Mouse (Mus musculus) MEL (cell line): Measurements from ENCODE around the gene Egfem1. TPM values are rescaled to one million over a fixed set of nuclear protein-coding genes. Genes with fewer than 3 reads are reported as not detected.

ENCODE experiments used
- DNase-seq: peaks from one replicate; pipeline ENCODE4 v3.0.0; 2011; ENCODE audit warnings: low read depth, low spot score
- H3K27ac ChIP-seq: 2 replicates; pipeline ENCODE4 v1.5.1; 2012; ENCODE audit warnings: low read depth, mild to moderate bottlenecking, control low read depth, low read length, moderate library complexity; ENCODE audit not compliant: control insufficient read depth
- H3K27me3 ChIP-seq, 2 experiments: fragments of 150-350 bp in 1 of 2; sonication (generic) in 1 of 2; 2 replicates each; pipeline ENCODE4 v1.6.1; 2012; ENCODE audit warnings: low read length in 2 of 2, mild to moderate bottlenecking in 2 of 2, improper control_type of control experiment in 1 of 2, moderate library complexity in 1 of 2; ENCODE audit not compliant: insufficient read depth in 2 of 2, control insufficient read depth in 1 of 2
- H3K36me3 ChIP-seq, 2 experiments: 2 replicates each; pipeline ENCODE4 v1.6.1; 2012 to 2014; ENCODE audit warnings: low read length in 2 of 2, improper control_type of control experiment in 1 of 2, inconsistent platforms in 1 of 2, mild to moderate bottlenecking in 1 of 2; ENCODE audit not compliant: insufficient read depth in 2 of 2, control insufficient read depth in 1 of 2
- H3K4me1 ChIP-seq, 2 experiments: fragments of 150-350 bp in 1 of 2; sonication (generic) in 1 of 2; 2 replicates each; pipeline ENCODE4 v1.6.1; 2012; ENCODE audit warnings: low read length in 2 of 2, improper control_type of control experiment in 1 of 2, mild to moderate bottlenecking in 1 of 2; ENCODE audit not compliant: insufficient read depth in 2 of 2, control insufficient read depth in 1 of 2
- H3K4me3 ChIP-seq, 2 experiments: fragments of 150-350 bp in 1 of 2; sonication (generic) in 1 of 2; 2 replicates each; pipeline ENCODE4 v1.5.1; 2012; ENCODE audit warnings: low read depth in 2 of 2, low read length in 2 of 2, mild to moderate bottlenecking in 2 of 2, moderate library complexity in 2 of 2, control low read depth in 1 of 2, improper control_type of control experiment in 1 of 2; ENCODE audit not compliant: control insufficient read depth in 1 of 2, insufficient read depth in 1 of 2
- H3K79me2 ChIP-seq: 2 replicates; pipeline ENCODE4 v1.6.1; 2012; ENCODE audit warnings: mild to moderate bottlenecking, low read length, moderate library complexity; ENCODE audit not compliant: control insufficient read depth, poor library complexity, insufficient read depth
- H3K9ac ChIP-seq: 2 replicates; pipeline ENCODE4 v1.6.1; 2012; ENCODE audit warnings: low read depth, mild to moderate bottlenecking, control low read depth, low read length, moderate library complexity; ENCODE audit not compliant: control insufficient read depth, poor library complexity, severe bottlenecking
- H3K9me3 ChIP-seq: fragments of 150-350 bp; sonication (generic); replicated peaks from 2 replicates; pipeline ENCODE4 v1.6.1; 2012; ENCODE audit warnings: mild to moderate bottlenecking, low read length, improper control_type of control experiment, moderate library complexity; ENCODE audit not compliant: insufficient read depth
- BHLHE40 ChIP-seq: IDR thresholded peaks from 2 replicates; pipeline ENCODE4 v1.6.1; 2012; ENCODE audit warnings: low read depth, mild to moderate bottlenecking, inconsistent platforms, low read length, improper control_type of control experiment, borderline replicate concordance
- CHD1 ChIP-seq: IDR thresholded peaks from 2 replicates; pipeline ENCODE4 v1.6.1; 2012; ENCODE audit warnings: low read depth, mild to moderate bottlenecking, inconsistent platforms, low read length, improper control_type of control experiment
- CHD2 ChIP-seq: IDR thresholded peaks from 2 replicates; pipeline ENCODE4 v1.6.1; 2011; ENCODE audit warnings: low read length, improper control_type of control experiment
- E2F4 ChIP-seq: IDR thresholded peaks from 2 replicates; pipeline ENCODE4 v1.6.1; 2011; ENCODE audit warnings: low read depth, low read length, improper control_type of control experiment, borderline replicate concordance
- GATA1 ChIP-seq: IDR thresholded peaks from 2 replicates; pipeline ENCODE4 v1.6.1; 2011; ENCODE audit warnings: low read depth, low read length, improper control_type of control experiment
- HCFC1 ChIP-seq: IDR thresholded peaks from 2 replicates; pipeline ENCODE4 v1.6.1; 2012; ENCODE audit warnings: low read depth, mild to moderate bottlenecking, inconsistent platforms, low read length, improper control_type of control experiment, moderate library complexity
- MAFK ChIP-seq: IDR thresholded peaks from 2 replicates; pipeline ENCODE4 v1.6.1; 2011; ENCODE audit warnings: low read depth, mild to moderate bottlenecking, low read length, improper control_type of control experiment, borderline replicate concordance
- MAZ ChIP-seq: IDR thresholded peaks from 2 replicates; pipeline ENCODE4 v1.6.1; 2012; ENCODE audit warnings: low read depth, mild to moderate bottlenecking, inconsistent platforms, low read length, improper control_type of control experiment
- MYB ChIP-seq: IDR thresholded peaks from 2 replicates; pipeline ENCODE4 v1.6.1; 2011; ENCODE audit warnings: mild to moderate bottlenecking, low read depth, low read length, improper control_type of control experiment
- NELFE ChIP-seq: IDR thresholded peaks from 2 replicates; pipeline ENCODE4 v1.6.1; 2011; ENCODE audit warnings: low read depth, low read length, improper control_type of control experiment
- RAD21 ChIP-seq: IDR thresholded peaks from 2 replicates; pipeline ENCODE4 v1.6.1; 2011; ENCODE audit warnings: mild to moderate bottlenecking, low read depth, low read length, improper control_type of control experiment
- SIN3A ChIP-seq: IDR thresholded peaks from 2 replicates; pipeline ENCODE4 v1.6.1; 2012; ENCODE audit warnings: low read length, improper control_type of control experiment, inconsistent platforms
- TBP ChIP-seq: IDR thresholded peaks from 2 replicates; pipeline ENCODE4 v1.8.0; 2011; ENCODE audit warnings: low read depth, low read length, improper control_type of control experiment
- UBTF ChIP-seq: IDR thresholded peaks from 2 replicates; pipeline ENCODE4 v1.6.1; 2012; ENCODE audit warnings: low read depth, mild to moderate bottlenecking, inconsistent platforms, low read length, improper control_type of control experiment, moderate library complexity, borderline replicate concordance; ENCODE audit not compliant: insufficient read depth
- ZKSCAN1 ChIP-seq: IDR thresholded peaks from 2 replicates; pipeline ENCODE4 v1.6.1; 2012; ENCODE audit warnings: low read depth, mild to moderate bottlenecking, inconsistent platforms, low read length, improper control_type of control experiment, moderate library complexity
- ZMIZ1 ChIP-seq: IDR thresholded peaks from 2 replicates; pipeline ENCODE4 v1.6.1; 2012; ENCODE audit warnings: low read depth, mild to moderate bottlenecking, inconsistent platforms, low read length, improper control_type of control experiment, moderate library complexity
- ZNF384 ChIP-seq: IDR thresholded peaks from 2 replicates; pipeline ENCODE4 v1.6.1; 2012; ENCODE audit warnings: low read depth, mild to moderate bottlenecking, inconsistent platforms, low read length, improper control_type of control experiment
- polyA plus RNA-seq, 2 experiments: library from polyadenylated mRNA; stranded (reverse) in 1 of 2; unstranded in 1 of 2; fragments of >175 nt in 1 of 2; fragments of >200 nt in 1 of 2; gene quantifications; 2 replicates each; pipeline versions ENCODE4 v1.2.1 to v1.2.4; 2012; ENCODE audit warnings: low replicate concordance in 2 of 2, low read depth in 1 of 2; ENCODE audit not compliant: insufficient read length in 2 of 2, insufficient read depth in 1 of 2, missing spikeins in 1 of 2
- total RNA-seq: library from RNA; depleted of rRNA; stranded (reverse); fragments of 300-350 nt; gene quantifications from 2 replicates; pipeline ENCODE4 v1.2.3, GENCODE M21; 2012

The Egfem1 gene
- total and polyA plus RNA-seq, 3 experiments: not detected

- TF ChIP-seq CHD2 (no peak), CHD1 (no peak), TBP (no peak), E2F4 (no peak), HCFC1 (no peak), ZKSCAN1 (no peak), GATA1 (no peak), MAZ (no peak), UBTF (no peak), NELFE (no peak), ZNF384 (no peak), BHLHE40 (no peak), SIN3A (no peak), RAD21 (no peak), MYB (no peak), ZMIZ1 (no peak)
- TF ChIP-seq, all 39 proteins: peak for 0
Observed at GRCm38 (mm10) chr3:29292251-29292650, 210.4 kb downstream of the Egfem1 start.

GRCm38 (mm10) chr3:29293230-29293629 lies 211.4 kb downstream of the Egfem1 start:
- DNase-seq: no peak
- no peak overlapping the region for H3K9ac ChIP-seq
- H3K79me2 ChIP-seq: no peaks in the 10 kb centered on the region
- no peak for TF ChIP-seq MAFK
- no peaks in the 10 kb centered on the region for H3K4me1 ChIP-seq
- H3K4me3 ChIP-seq: no peak overlapping the region
- H3K27ac ChIP-seq: no peak overlapping the region
- H3K36me3 ChIP-seq: no peaks in the 10 kb centered on the region
- H3K27me3 ChIP-seq: no peaks in the 10 kb centered on the region
- no peaks in the 10 kb centered on the region for H3K9me3 ChIP-seq

More at GRCm38 (mm10) chr3:29292251-29292650, 210.4 kb downstream of the Egfem1 start:
- no peaks in the 10 kb centered on the region for H3K79me2 ChIP-seq
- H3K9me3 ChIP-seq: no peaks in the 10 kb centered on the region
- no peak overlapping the region for H3K4me3 ChIP-seq
- H3K27ac ChIP-seq: no peak overlapping the region
- no peaks in the 10 kb centered on the region for H3K36me3 ChIP-seq
- no peaks in the 10 kb centered on the region for H3K4me1 ChIP-seq
- no peak overlapping the region for H3K9ac ChIP-seq
- no peaks in the 10 kb centered on the region for H3K27me3 ChIP-seq
- DNase-seq: no peak
